Mouse (Mus musculus) embryonic facial prominence, embryonic 14.5 days (tissue): ENCODE data around the gene Slc44a1. TPM values are rescaled to one million over a fixed set of nuclear protein-coding genes. Genes with fewer than 3 reads are reported as not detected.

Experiments
- ATAC-seq: fragments of 200-750 bp; cut with Nextera tagmentation; 2 replicates; pipeline ENCODE4 v1.8.0; 2017; ENCODE audit warnings: low read depth, moderate number of reproducible peaks, moderate TSS enrichment
- DNase-seq: peaks from one replicate; pipeline ENCODE4 v3.0.0-alpha.2; 2015; ENCODE audit warnings: low spot score
- H3K27ac ChIP-seq: fragments of 300-500 bp; sonication (generic); replicated peaks from 2 replicates; pipeline ENCODE4 v1.5.1; 2014; ENCODE audit warnings: low read depth, mild to moderate bottlenecking, low read length, moderate library complexity
- H3K27me3 ChIP-seq: fragments of 300-500 bp; sonication (generic); replicated peaks from 2 replicates; pipeline ENCODE4 v1.6.1; 2014; ENCODE audit warnings: low read length; ENCODE audit not compliant: control insufficient read depth, insufficient read depth
- H3K36me3 ChIP-seq: fragments of 300-500 bp; sonication (generic); 2 replicates; pipeline ENCODE4 v1.6.1; 2014; ENCODE audit warnings: low read length, mixed read lengths; ENCODE audit not compliant: control insufficient read depth, insufficient read depth
- H3K4me1 ChIP-seq: fragments of 300-500 bp; sonication (generic); 2 replicates; pipeline ENCODE4 v1.6.1; 2014; ENCODE audit warnings: antibody characterized with exemption, low read length; ENCODE audit not compliant: control insufficient read depth, insufficient read depth
- H3K4me2 ChIP-seq: fragments of 300-500 bp; sonication (generic); 2 replicates; pipeline ENCODE4 v1.6.1; 2014; ENCODE audit warnings: low read depth, mild to moderate bottlenecking, low read length, moderate library complexity, mixed read lengths
- H3K4me3 ChIP-seq: fragments of 300-500 bp; sonication (generic); 2 replicates; pipeline ENCODE4 v1.5.1; 2014; ENCODE audit warnings: low read depth, mild to moderate bottlenecking, low read length
- H3K9ac ChIP-seq: fragments of 300-500 bp; sonication (generic); 2 replicates; pipeline ENCODE4 v1.6.1; 2014; ENCODE audit warnings: low read depth, mild to moderate bottlenecking, low read length, moderate library complexity, mixed read lengths
- H3K9me3 ChIP-seq: fragments of 300-500 bp; sonication (generic); 2 replicates; pipeline ENCODE4 v1.6.1; 2016; ENCODE audit warnings: low read length; ENCODE audit not compliant: control insufficient read depth
- WGBS: fragments of 180-500 bp; shearing (Covaris S2); extraction: QIAGEN DNeasy Blood & Tissue Kit; methylation state at CpG from one replicate; pipeline ENCODE4 v1.1.7; 2014; 5-methylcytosine and 5-hydroxymethylcytosine counted together
- polyA plus RNA-seq: library from polyadenylated mRNA; unstranded; fragments of >200 nt; fragmentation: Nextera tagmentation; extraction: Ambion mirVana; gene quantifications from 2 replicates; pipeline ENCODE4 v1.2.1, GENCODE M21; 2014

Gene Slc44a1
- polyA plus RNA-seq, 1 experiment from 2014 or later: 61.8 TPM

DNA sequence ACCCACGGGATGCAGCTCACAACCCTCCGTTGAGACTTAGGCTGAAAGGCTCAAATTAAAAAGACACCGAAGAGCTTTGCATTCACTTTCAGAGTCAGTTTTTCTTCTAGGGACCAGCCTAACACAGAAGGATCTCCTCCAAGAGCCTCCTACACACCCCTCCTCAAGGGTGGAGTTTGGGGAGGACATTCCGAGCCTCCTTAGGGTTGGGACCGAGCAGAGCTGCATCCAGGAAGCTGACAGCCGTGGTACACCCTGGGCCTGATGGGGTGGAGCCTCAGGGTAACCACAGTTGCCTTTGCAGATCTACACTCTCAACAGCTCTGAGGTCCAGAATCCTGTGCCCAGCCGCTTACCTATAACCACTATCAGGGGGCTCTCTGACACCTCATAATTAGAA lies 23.3 kb upstream of the Slc44a1 start:
- H3K4me3 ChIP-seq: no peak overlapping the region
- no peaks in the 10 kb centered on the region for H3K9me3 ChIP-seq
- peak overlapping the region; percentile 84 for H3K27ac ChIP-seq
- 48% methylated on average over 7 of the region's 7 CpGs for WGBS
- peak; percentile 44 for DNase-seq
- no peak overlapping the region for H3K9ac ChIP-seq
- H3K4me2 ChIP-seq: no peak overlapping the region
- ATAC-seq: no peak; the same call in 1 of the 2 replicates
- H3K27me3 ChIP-seq: no peaks in the 10 kb centered on the region
- H3K4me1 ChIP-seq: peaks cover 15% of the 10 kb centered on the region
- H3K36me3 ChIP-seq: no peaks in the 10 kb centered on the region

DNA sequence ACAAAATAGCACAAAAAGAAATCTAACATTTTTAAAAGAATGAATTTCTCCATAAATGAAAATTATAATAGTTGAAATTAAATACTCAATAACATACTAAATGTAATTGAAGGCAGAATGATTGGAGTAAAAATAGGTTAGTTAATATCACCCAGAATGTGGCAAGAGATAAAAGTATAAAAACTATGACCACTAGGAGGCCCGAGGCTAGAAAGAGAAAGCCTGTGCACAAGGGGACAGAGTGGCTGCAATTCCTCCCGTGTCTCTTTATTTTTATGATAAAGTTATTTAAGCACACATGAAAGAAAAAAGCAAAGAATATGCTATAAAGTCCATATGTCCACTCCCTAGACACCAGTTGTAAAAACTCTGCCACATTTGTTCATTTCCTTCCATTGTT lies 17.4 kb upstream of the Slc44a1 start:
- Histone ChIP-seq H3K27me3 (no peaks in the 10 kb centered on the region), H3K4me3 (no peak overlapping the region), H3K9me3 (peaks cover 6% of the 10 kb centered on the region), H3K27ac (no peak overlapping the region), H3K9ac (no peak overlapping the region), H3K36me3 (no peaks in the 10 kb centered on the region), H3K4me2 (no peak overlapping the region), H3K4me1 (no peaks in the 10 kb centered on the region)
- DNase-seq (no peak), ATAC-seq (no peak)
- 65% methylated on average over 2 of the region's 2 CpGs for WGBS

DNA sequence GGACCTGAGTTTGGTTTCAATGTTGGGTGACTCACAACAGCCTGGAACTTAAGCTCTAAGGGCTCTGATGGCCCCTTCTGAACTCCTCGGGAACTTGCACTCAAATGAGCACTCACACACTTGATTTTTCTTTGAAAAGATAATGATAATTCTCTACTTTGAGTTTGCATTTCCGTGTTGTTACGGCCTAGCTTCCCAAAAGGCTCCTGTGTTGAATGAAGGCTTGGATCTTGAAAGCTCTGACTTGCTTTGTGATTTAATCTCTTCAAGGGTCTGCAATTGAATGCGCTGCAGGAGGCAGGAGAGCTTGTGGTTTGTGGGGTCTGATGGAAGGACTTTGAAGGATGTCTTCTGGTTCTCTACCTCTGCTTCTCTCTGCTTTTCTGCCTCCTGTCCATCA lies 13.1 kb upstream of the Slc44a1 start:
- DNase-seq (no peak), ATAC-seq (no peak)
- Histone ChIP-seq H3K36me3 (no peaks in the 10 kb centered on the region), H3K4me3 (no peak overlapping the region), H3K27me3 (no peaks in the 10 kb centered on the region), H3K9me3 (peaks cover 6% of the 10 kb centered on the region), H3K4me1 (no peaks in the 10 kb centered on the region), H3K27ac (no peak overlapping the region), H3K4me2 (no peak overlapping the region), H3K9ac (no peak overlapping the region)
- 78% methylated on average over 4 of the region's 4 CpGs for WGBS

DNA sequence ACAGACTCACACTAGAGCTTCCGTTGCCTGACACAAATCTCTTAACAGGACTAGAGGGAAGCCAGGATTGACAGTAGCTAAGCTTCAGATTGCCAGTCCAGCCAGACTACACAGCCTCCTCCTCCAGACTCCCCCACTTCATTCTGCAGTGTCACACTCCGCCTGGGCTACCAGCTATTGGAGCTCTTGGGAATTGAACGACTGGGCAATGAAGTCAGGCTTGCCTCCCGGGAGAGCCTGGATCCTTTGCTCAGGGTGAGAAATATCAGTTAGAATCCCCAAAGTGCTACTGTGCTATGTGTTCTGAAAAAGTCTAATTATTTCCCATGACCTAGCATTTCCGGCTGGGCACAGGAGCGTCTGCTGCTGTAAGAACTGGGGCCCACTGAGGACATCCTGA lies 9.7 kb upstream of the Slc44a1 start:
- Histone ChIP-seq H3K36me3 (no peaks in the 10 kb centered on the region), H3K27ac (no peak overlapping the region), H3K4me3 (no peak overlapping the region), H3K9me3 (no peaks in the 10 kb centered on the region), H3K4me1 (no peaks in the 10 kb centered on the region), H3K4me2 (no peak overlapping the region), H3K27me3 (no peaks in the 10 kb centered on the region), H3K9ac (no peak overlapping the region)
- WGBS: 60% methylated on average over 6 of the region's 6 CpGs
- DNase-seq (no peak), ATAC-seq (no peak)

DNA sequence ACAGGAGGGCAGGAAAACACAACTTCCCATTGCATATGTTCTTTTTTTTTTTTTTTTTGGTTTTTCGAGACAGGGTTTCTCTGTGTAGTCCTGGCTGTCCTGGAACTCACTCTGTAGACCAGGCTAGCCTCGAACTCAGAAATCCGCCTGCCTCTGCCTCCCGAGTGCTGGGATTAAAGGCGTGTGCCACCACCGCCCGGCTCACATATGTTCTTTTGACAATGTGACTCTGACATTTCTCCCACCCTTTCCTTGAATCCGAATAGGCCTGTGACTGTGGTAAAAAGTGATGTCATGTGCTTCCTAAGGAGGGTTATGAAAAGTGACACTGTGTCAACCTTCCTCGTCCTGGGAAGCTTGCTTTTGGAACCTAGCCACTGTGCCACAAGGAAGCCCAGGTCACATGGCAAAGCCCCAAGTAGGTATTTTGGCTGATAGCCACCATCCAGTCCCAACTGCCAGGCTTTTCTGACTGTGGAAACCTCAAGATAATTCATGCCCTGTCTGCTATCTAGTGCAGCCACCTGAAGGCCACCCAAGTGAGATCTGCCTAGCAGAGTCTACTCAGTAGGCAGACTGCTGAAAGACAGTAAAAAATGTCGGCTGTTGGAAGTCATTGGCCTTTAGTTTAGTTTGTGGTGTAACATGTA lies 8.5 kb upstream of the Slc44a1 start:
- ATAC-seq (no peak), DNase-seq (no peak)
- 86% methylated on average over 10 of the region's 10 CpGs for WGBS
- Histone ChIP-seq H3K9me3 (no peaks in the 10 kb centered on the region), H3K9ac (no peak overlapping the region), H3K27ac (no peak overlapping the region), H3K27me3 (no peaks in the 10 kb centered on the region), H3K4me3 (no peak overlapping the region), H3K4me2 (no peak overlapping the region), H3K4me1 (no peaks in the 10 kb centered on the region), H3K36me3 (no peaks in the 10 kb centered on the region)

DNA sequence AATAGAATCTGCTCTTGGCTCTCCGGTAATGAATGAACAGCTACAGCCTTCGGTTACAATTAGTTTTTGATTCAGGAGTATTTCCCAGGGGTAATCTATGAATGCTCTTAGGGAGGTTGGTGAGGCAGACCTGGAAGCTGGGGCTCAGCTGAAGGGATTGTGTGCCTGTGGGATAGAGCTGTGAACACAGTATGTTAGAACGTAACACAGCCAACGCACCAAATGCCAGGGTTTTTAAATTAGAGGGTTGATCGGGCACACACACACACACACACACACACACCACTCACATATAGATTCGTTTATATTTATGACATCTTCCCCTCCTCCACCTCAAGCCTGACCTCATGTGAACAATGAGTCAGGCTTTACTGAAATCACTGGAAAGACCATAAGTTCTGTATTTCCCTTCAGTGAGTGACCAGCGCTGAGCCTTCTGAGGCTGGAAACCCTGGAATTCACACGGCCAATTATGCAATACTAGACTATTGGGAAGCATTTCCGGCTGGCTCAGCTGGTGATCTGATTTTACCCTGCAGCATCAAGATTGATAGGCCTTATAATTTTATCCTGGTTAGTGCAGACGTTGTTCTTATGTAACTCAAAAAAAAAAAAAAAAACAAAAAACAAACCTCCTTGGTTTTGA lies 3.0 kb upstream of the Slc44a1 start:
- H3K27ac ChIP-seq: no peak overlapping the region
- no peaks in the 10 kb centered on the region for H3K27me3 ChIP-seq
- ATAC-seq (no peak), DNase-seq (no peak)
- H3K4me1 ChIP-seq: peaks cover 20% of the 10 kb centered on the region
- H3K9ac ChIP-seq: no peak overlapping the region
- no peak overlapping the region for H3K4me3 ChIP-seq
- no peaks in the 10 kb centered on the region for H3K9me3 ChIP-seq
- WGBS: 54% methylated on average over 10 of the region's 10 CpGs
- H3K36me3 ChIP-seq: no peaks in the 10 kb centered on the region
- H3K4me2 ChIP-seq: no peak overlapping the region

DNA sequence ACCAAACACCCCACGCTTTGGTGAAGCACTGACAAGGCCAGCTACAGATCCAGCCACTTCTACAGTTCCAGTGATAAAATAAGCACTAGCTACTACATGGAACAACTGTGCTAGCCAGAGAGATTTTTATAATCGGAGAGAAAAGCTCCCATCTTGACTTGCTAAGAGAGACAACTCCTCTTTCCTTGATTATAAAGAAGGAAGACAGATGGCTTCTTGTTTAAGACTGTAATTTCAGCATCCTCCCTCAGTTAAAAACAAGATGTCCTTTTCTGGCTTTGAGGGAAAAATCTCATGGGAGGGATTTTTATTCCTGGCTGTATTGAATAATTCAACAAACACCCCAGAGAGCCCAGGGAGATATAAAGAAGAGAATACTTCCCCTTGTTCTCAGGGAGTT lies 1.8 kb upstream of the Slc44a1 start:
- H3K27ac ChIP-seq: 0 out of 2 replicates have a peak overlapping the region, but pooled peaks have one; percentile 44
- WGBS: 63% methylated on average over 2 of the region's 2 CpGs
- no peak overlapping the region for H3K4me3 ChIP-seq
- DNase-seq: no peak
- no peaks in the 10 kb centered on the region for H3K36me3 ChIP-seq
- H3K9ac ChIP-seq: no peak overlapping the region
- ATAC-seq: no peak
- no peaks in the 10 kb centered on the region for H3K27me3 ChIP-seq
- no peak overlapping the region for H3K4me2 ChIP-seq
- no peaks in the 10 kb centered on the region for H3K9me3 ChIP-seq
- H3K4me1 ChIP-seq: peaks cover 23% of the 10 kb centered on the region

DNA sequence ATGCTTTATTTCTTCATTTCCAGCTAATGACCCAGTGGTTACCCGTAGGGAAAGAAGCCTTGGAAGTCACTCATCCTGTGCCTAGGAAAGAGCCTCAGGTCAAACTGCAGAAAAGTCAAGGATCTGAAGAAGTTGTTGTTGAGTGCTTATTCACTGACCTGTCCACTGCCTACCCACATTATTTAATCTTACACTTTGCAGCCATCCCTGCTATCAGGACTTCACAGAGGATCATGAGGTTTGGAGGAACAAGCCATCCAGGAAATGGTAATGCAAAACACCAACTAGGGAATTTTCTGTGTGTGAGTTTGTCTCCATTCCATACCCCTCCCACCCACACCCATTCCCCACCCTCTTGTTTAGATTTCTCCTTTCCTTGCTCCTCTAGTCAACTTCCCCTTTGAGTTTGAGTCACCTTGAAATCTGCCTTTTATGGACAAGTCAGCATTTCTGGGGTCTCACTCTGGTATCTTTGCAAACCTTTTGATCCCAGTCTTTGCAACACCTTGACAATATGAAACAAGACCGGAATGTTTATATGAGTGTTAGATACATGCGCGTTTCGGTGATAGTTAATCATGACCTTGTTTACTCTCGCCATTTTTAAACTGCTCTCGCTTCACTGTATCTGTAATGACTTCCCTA lies 1.3 kb upstream of the Slc44a1 start:
- peaks cover 23% of the 10 kb centered on the region for H3K4me1 ChIP-seq
- no peak for DNase-seq
- peak overlapping the region; percentile 98 for H3K4me2 ChIP-seq
- peak overlapping the region; percentile 84 for H3K27ac ChIP-seq
- no peaks in the 10 kb centered on the region for H3K27me3 ChIP-seq
- 79% methylated on average over 7 of the region's 7 CpGs for WGBS
- no peak for ATAC-seq
- H3K36me3 ChIP-seq: no peaks in the 10 kb centered on the region
- H3K4me3 ChIP-seq: peak overlapping the region; percentile 91
- H3K9me3 ChIP-seq: no peaks in the 10 kb centered on the region
- peak overlapping the region; percentile 88; the same call in 1 of the 2 replicates for H3K9ac ChIP-seq
